Mouse (Mus musculus) cortical plate, adult 2 months (tissue): ENCODE data around the gene Fbxl21.

Experiments used
- CTCF ChIP-seq: fragments of 200-500 bp; IDR thresholded peaks from 2 replicates; pipeline ENCODE4 v1.5.1; 2011; ENCODE audit warnings: mild to moderate bottlenecking, control low read depth, low read length; ENCODE audit not compliant: insufficient read depth; ENCODE audit errors: extremely low read depth
- POLR2A ChIP-seq: fragments of 200-500 bp; IDR thresholded peaks from 2 replicates; pipeline ENCODE4 v1.6.1; 2011; ENCODE audit warnings: mild to moderate bottlenecking, low read length, control low read depth; ENCODE audit not compliant: insufficient read depth; ENCODE audit errors: extremely low read depth

GRCm38 (mm10) chr13:56553923-56554322, 31.7 kb downstream of the Fbxl21 start:
- TF ChIP-seq CTCF: no peak
- TF ChIP-seq POLR2A: no peak
